12 mouse cellular contexts compared by ENCODE assay signal in genomic region chr14:33500631-33501030, GRCm38 (mm10). TPM values are rescaled to one million over a fixed set of nuclear protein-coding genes. Genes with fewer than 3 reads are reported as not detected.
DNase-seq lines count a peak whose midpoint lies in the region; ATAC-seq lines count a peak whose summit lies in the region.
"Had no signal": no experiment of that assay in that cellular context is flagged by ENCODE, and none has a peak within 500 bp of the region (broad histone marks: within the 10 kb centered on the region; RNA-seq: fewer than 3 reads in every experiment).

No protein-coding gene starts in this region.

- H3K4me3 ChIP-seq in heart, embryonic 12.5 days: no peak overlapping the region
- H3K4me3 ChIP-seq in midbrain, embryonic 16.5 days (ENCODE audit: low read depth, low read length): no peak overlapping the region
- H3K4me3 ChIP-seq: limb, embryonic 12.5 days; neural tube, embryonic 15.5 days had no signal

- intact Hi-C loops in left cerebral cortex, postnatal 4 days (cut with DNase I): no loop called here

- no peak for ATAC-seq in heart, embryonic 12.5 days (ENCODE audit: insufficient number of reproducible peaks, low FRiP score)
- no peak for ATAC-seq in megakaryocyte, adult 5-6 weeks (ENCODE audit: poor library complexity, severe bottlenecking)
- no peak for ATAC-seq in midbrain, embryonic 16.5 days

- H3K36me3 ChIP-seq in heart, embryonic 12.5 days: no peaks in the 10 kb centered on the region
- H3K36me3 ChIP-seq in midbrain, embryonic 16.5 days (ENCODE audit: control insufficient read depth, insufficient read depth, low read length): no peaks in the 10 kb centered on the region
- H3K36me3 ChIP-seq: limb, embryonic 12.5 days; neural tube, embryonic 15.5 days had no signal

- H3K9ac ChIP-seq in heart, embryonic 12.5 days: no peak overlapping the region
- H3K9ac ChIP-seq in midbrain, embryonic 16.5 days (ENCODE audit: low read depth, low read length): no peak overlapping the region
- H3K9ac ChIP-seq: limb, embryonic 12.5 days; neural tube, embryonic 15.5 days had no signal

- no peaks in the 10 kb centered on the region for H3K9me3 ChIP-seq in heart, embryonic 12.5 days (replicated peaks)
- H3K9me3 ChIP-seq in midbrain, embryonic 16.5 days (replicated peaks; ENCODE audit: control insufficient read depth, low read length, poor library complexity, severe bottlenecking): no peaks in the 10 kb centered on the region
- H3K9me3 ChIP-seq: limb, embryonic 12.5 days; neural tube, embryonic 15.5 days had no signal

- no peak overlapping the region for H3K4me2 ChIP-seq in heart, embryonic 12.5 days
- H3K4me2 ChIP-seq in midbrain, embryonic 16.5 days (ENCODE audit: low read length): no peak overlapping the region
- H3K4me2 ChIP-seq: limb, embryonic 12.5 days; neural tube, embryonic 15.5 days had no signal

- peaks cover 5% of the 10 kb centered on the region for H3K27me3 ChIP-seq in heart, embryonic 12.5 days (replicated peaks)
- no peaks in the 10 kb centered on the region for H3K27me3 ChIP-seq in midbrain, embryonic 16.5 days (ENCODE audit: control insufficient read depth, insufficient read depth, low read depth, low read length)
- H3K27me3 ChIP-seq: neural tube, embryonic 15.5 days had no signal

- 78% methylated on average over 10 of the region's 10 CpGs for WGBS in heart, embryonic 12.5 days
- 79% methylated on average over 10 of the region's 10 CpGs for WGBS in midbrain, embryonic 16.5 days

- H3K4me1 ChIP-seq in heart, embryonic 12.5 days (replicated peaks): peaks cover 12% of the 10 kb centered on the region; the same call in 1 of the 2 replicates
- H3K4me1 ChIP-seq in midbrain, embryonic 16.5 days (ENCODE audit: control insufficient read depth, insufficient read depth, low read length): no peaks in the 10 kb centered on the region
- H3K4me1 ChIP-seq: neural tube, embryonic 15.5 days had no signal

- peak; percentile 60 to 76 for DNase-seq in heart, adult 18-20 months
- DNase-seq in 3T3-L1 (ENCODE audit: low read depth, low spot score): peak; percentile 20
- DNase-seq in gastrocnemius, adult 8-10 months (ENCODE audit: low spot score in 2 of 2): peak; percentile 30 to 57
- peak; percentile 50 for DNase-seq in left cerebral cortex, postnatal 4 days
- no peak for DNase-seq in spleen, postnatal 4 days (ENCODE audit: low spot score in 2 of 2)
- DNase-seq: kidney, adult 18-20 months had no signal

- no peak overlapping the region for H3K27ac ChIP-seq in heart, embryonic 12.5 days (ENCODE audit: poor library complexity, severe bottlenecking)
- no peak overlapping the region for H3K27ac ChIP-seq in midbrain, embryonic 16.5 days (ENCODE audit: low read length)
- H3K27ac ChIP-seq: limb, embryonic 12.5 days; neural tube, embryonic 15.5 days had no signal

RNA-seq across cellular contexts. Expression of gene Frmpd2, which starts 29.1 kb away (rescaled TPM):
- total RNA-seq in heart, adult 18-20 months (2021): under 1 TPM in 1 of 2 experiments, not detected in 1; 0.18 TPM
- polyA plus RNA-seq in heart, embryonic 12.5 days (2016; fragmentation: Nextera tagmentation; extraction: Ambion mirVana): 0.03 and 0.26 TPM in 2 replicates
- not detected for total RNA-seq in gastrocnemius, adult 8-10 months (2022)
- total RNA-seq in left cerebral cortex, postnatal 4 days (2021): 1 to 10 TPM in 1 of 2 experiments, under 1 TPM in 1; 0.46 to 1.6 TPM
- total RNA-seq in megakaryocyte, adult 5-6 weeks (2015): not detected in 2 replicates
- not detected in 2 replicates for total RNA-seq in megakaryocyte, adult 5-6 weeks (2017)
- polyA plus RNA-seq in midbrain, embryonic 16.5 days (2015; fragmentation: Nextera tagmentation; extraction: Ambion mirVana): 0.22 and 0.48 TPM in 2 replicates
- polyA plus RNA-seq: limb, embryonic 12.5 days; neural tube, embryonic 15.5 days; stomach, embryonic 16.5 days had no signal

RNA-seq across cellular contexts. Expression of gene Mapk8, which starts 53.7 kb away (rescaled TPM):
- 10 to 100 TPM; 23.3 to 30.8 TPM for total RNA-seq in heart, adult 18-20 months (2021)
- 12.6 and 13.6 TPM in 2 replicates for polyA plus RNA-seq in heart, embryonic 12.5 days (2016; fragmentation: Nextera tagmentation; extraction: Ambion mirVana)
- 10 to 100 TPM; 29.2 to 32.3 (median 30.4) TPM for total RNA-seq in gastrocnemius, adult 8-10 months (2022)
- 100 to 1,000 TPM; 205 to 224 TPM for total RNA-seq in left cerebral cortex, postnatal 4 days (2021)
- 19.6 TPM in 2 replicates for total RNA-seq in megakaryocyte, adult 5-6 weeks (2015)
- 34.4 and 38.7 TPM in 2 replicates for total RNA-seq in megakaryocyte, adult 5-6 weeks (2017)
- polyA plus RNA-seq in midbrain, embryonic 16.5 days (2015; fragmentation: Nextera tagmentation; extraction: Ambion mirVana): 31.2 and 35.1 TPM in 2 replicates

Comparison
In these comparisons a context has a peak if more than half of its experiments do, and no peak if none do; other contexts are left out.
1. DNase-seq: peak in heart, adult 18-20 months (2 of 2), 3T3-L1 (single experiment), gastrocnemius, adult 8-10 months (2 of 2) and left cerebral cortex, postnatal 4 days (single experiment); none in spleen, postnatal 4 days (0 of 2).
2. RNA of gene Mapk8, which starts 53.7 kb away (total RNA-seq): 205 to 224 TPM in left cerebral cortex, postnatal 4 days; 19.6 to 38.7 TPM in megakaryocyte, adult 5-6 weeks, 23.3 to 30.8 TPM in heart, adult 18-20 months and 29.2 to 32.3 TPM in gastrocnemius, adult 8-10 months; every median in the first group is over 4 times any median in the second.